Mouse (Mus musculus) left cerebral cortex, adult 9 months (tissue): ENCODE measurements at regions not wholly inside any gene's neighbourhood (a gene's known extent, or its start where the extent isn't known, plus 50 kb on each side); places are given as distances from the start of the nearest gene placed in this dataset.

Source experiments
- DNase-seq, 2 experiments: peaks; one replicate each; pipeline ENCODE4 v3.0.0; 2022; ENCODE audit warnings: low spot score in 2 of 2

GRCm38 (mm10) chrX:92791023-92791346 is 191.6 kb upstream of the Mageb18 start:
- DNase-seq = no peak

- peak in 1 of 2 experiments; percentile 6 for DNase-seq
These were observed 191.1 kb upstream of the Mageb18 start for GRCm38 (mm10) chrX:92790323-92791022.

- DNase-seq = no peak
These were observed 187.4 kb upstream of the Mageb18 start for GRCm38 (mm10) chrX:92786814-92787213.

GRCm38 (mm10) chrX:92740026-92740425 is 140.7 kb upstream of the Mageb18 start:
- peak in 1 of 2 experiments; percentile 3 for DNase-seq

- no peak for DNase-seq
These were observed 110.9 kb upstream of the Mageb18 start for GRCm38 (mm10) chrX:92710279-92710678.

- DNase-seq = no peak
These were observed 80.4 kb upstream of the Mageb18 start for GRCm38 (mm10) chrX:92679761-92680160.

GRCm38 (mm10) chrX:92661168-92661567 is 61.8 kb upstream of the Mageb18 start:
- DNase-seq = no peak
